Mouse (Mus musculus): Measurements from ENCODE around the gene Fubp3. TPM values are rescaled to one million over a fixed set of nuclear protein-coding genes. Genes with fewer than 3 reads are reported as not detected.
A peak's percentile ranks its signal among the peaks of the same experiment; 100 is the strongest.

Gene Fubp3
- polyA plus RNA-seq, 1 experiment from 2014 or later = 19.4 TPM

GRCm38 (mm10) chr2:31639901-31640608 lies 67.6 kb downstream of the Fubp3 start, which contains the start of gene Prdm12:
Prdm12 (plus strand) TSS chr2:31640037.
- H3K4me1 ChIP-seq (ENCODE audit: insufficient read depth) = no peaks in the 10 kb centered on the region
- H3K9me3 ChIP-seq (ENCODE audit: low read length) = no peaks in the 10 kb centered on the region
- 4% methylated on average over 41 of the region's 41 CpGs for WGBS (ENCODE audit: insufficient replicate concordance)
- no peak for ATAC-seq
- H3K4me3 ChIP-seq (ENCODE audit: low read depth, low read length) = no peak within 1 kb of the TSS
- no peak within 1 kb of the TSS for H3K27ac ChIP-seq (ENCODE audit: low read depth)
- H3K27me3 ChIP-seq (ENCODE audit: insufficient read depth, low read length) = peaks cover 97% of the 10 kb centered on the region
- no peaks in the 10 kb centered on the region for H3K36me3 ChIP-seq (replicated peaks; ENCODE audit: insufficient read depth, low read length)
- TF ChIP-seq EP300 (IDR thresholded peaks at IDR 0.05; ENCODE audit: low read depth) (no peak), CTCF (IDR thresholded peaks at IDR 0.05; ENCODE audit: low read depth) (no peak)
- no peak for DNase-seq
- H3K9ac ChIP-seq (replicated peaks) = no peak within 1 kb of the TSS
- no peak within 1 kb of the TSS for H3K4me2 ChIP-seq (ENCODE audit: low read depth, low read length)

GRCm38 (mm10) chr2:31640609-31641507 lies 68.4 kb downstream of the Fubp3 start:
- Histone ChIP-seq H3K36me3 (replicated peaks; ENCODE audit: insufficient read depth, low read length) (no peaks in the 10 kb centered on the region), H3K4me1 (ENCODE audit: insufficient read depth) (no peaks in the 10 kb centered on the region), H3K27ac (ENCODE audit: low read depth) (no peak overlapping the region), H3K4me3 (ENCODE audit: low read depth, low read length) (no peak overlapping the region), H3K27me3 (ENCODE audit: insufficient read depth, low read length) (peaks cover 94% of the 10 kb centered on the region), H3K9me3 (ENCODE audit: low read length) (no peaks in the 10 kb centered on the region), H3K4me2 (ENCODE audit: low read depth, low read length) (no peak overlapping the region), H3K9ac (replicated peaks) (no peak overlapping the region)
- TF ChIP-seq EP300 (IDR thresholded peaks at IDR 0.05; ENCODE audit: low read depth) (no peak), CTCF (IDR thresholded peaks at IDR 0.05; ENCODE audit: low read depth) (no peak)
- DNase-seq (no peak), ATAC-seq (no peak)
- 1% methylated on average over 47 of the region's 48 CpGs for WGBS (ENCODE audit: insufficient replicate concordance)

GRCm38 (mm10) chr2:31641508-31641830 lies 69.0 kb downstream of the Fubp3 start:
- Histone ChIP-seq H3K27me3 (ENCODE audit: insufficient read depth, low read length) (peaks cover 94% of the 10 kb centered on the region), H3K4me2 (ENCODE audit: low read depth, low read length) (no peak overlapping the region), H3K36me3 (replicated peaks; ENCODE audit: insufficient read depth, low read length) (no peaks in the 10 kb centered on the region), H3K27ac (ENCODE audit: low read depth) (no peak overlapping the region), H3K4me1 (ENCODE audit: insufficient read depth) (no peaks in the 10 kb centered on the region), H3K4me3 (ENCODE audit: low read depth, low read length) (no peak overlapping the region), H3K9ac (replicated peaks) (no peak overlapping the region), H3K9me3 (ENCODE audit: low read length) (no peaks in the 10 kb centered on the region)
- TF ChIP-seq EP300 (IDR thresholded peaks at IDR 0.05; ENCODE audit: low read depth) = no peak
- TF ChIP-seq CTCF (IDR thresholded peaks at IDR 0.05; ENCODE audit: low read depth) = no peak
- DNase-seq (no peak), ATAC-seq (no peak)
- WGBS (ENCODE audit: insufficient replicate concordance) = 4% methylated on average over 11 of the region's 11 CpGs

- TF ChIP-seq CTCF (IDR thresholded peaks at IDR 0.05; ENCODE audit: low read depth) (no peak), EP300 (IDR thresholded peaks at IDR 0.05; ENCODE audit: low read depth) (no peak)
- Histone ChIP-seq H3K9ac (replicated peaks) (no peak overlapping the region), H3K4me1 (ENCODE audit: insufficient read depth) (no peaks in the 10 kb centered on the region), H3K9me3 (ENCODE audit: low read length) (no peaks in the 10 kb centered on the region), H3K4me3 (ENCODE audit: low read depth, low read length) (no peak overlapping the region), H3K36me3 (replicated peaks; ENCODE audit: insufficient read depth, low read length) (no peaks in the 10 kb centered on the region), H3K27ac (ENCODE audit: low read depth) (no peak overlapping the region), H3K4me2 (ENCODE audit: low read depth, low read length) (no peak overlapping the region), H3K27me3 (ENCODE audit: insufficient read depth, low read length) (peaks cover 92% of the 10 kb centered on the region)
- ATAC-seq (no peak), DNase-seq (no peak)
- 6% methylated on average over 18 of the region's 18 CpGs for WGBS (ENCODE audit: insufficient replicate concordance)
Observed at GRCm38 (mm10) chr2:31641929-31642328, 69.5 kb downstream of the Fubp3 start.

GRCm38 (mm10) chr2:31653971-31654853 lies 81.8 kb downstream of the Fubp3 start:
- no peak for TF ChIP-seq EP300 (IDR thresholded peaks at IDR 0.05; ENCODE audit: low read depth)
- no peak for TF ChIP-seq CTCF (IDR thresholded peaks at IDR 0.05; ENCODE audit: low read depth)
- ATAC-seq (no peak), DNase-seq (no peak)
- Histone ChIP-seq H3K9me3 (ENCODE audit: low read length) (no peaks in the 10 kb centered on the region), H3K9ac (replicated peaks) (no peak overlapping the region), H3K4me1 (ENCODE audit: insufficient read depth) (peaks cover 6% of the 10 kb centered on the region; the same call in 1 of the 2 replicates), H3K27me3 (ENCODE audit: insufficient read depth, low read length) (peaks cover 64% of the 10 kb centered on the region), H3K4me2 (ENCODE audit: low read depth, low read length) (peak overlapping the region; percentile 65), H3K36me3 (replicated peaks; ENCODE audit: insufficient read depth, low read length) (no peaks in the 10 kb centered on the region), H3K4me3 (ENCODE audit: low read depth, low read length) (peak overlapping the region; percentile 41), H3K27ac (ENCODE audit: low read depth) (no peak overlapping the region)
- 1% methylated on average over 105 of the region's 109 CpGs for WGBS (ENCODE audit: insufficient replicate concordance)
